Mouse (Mus musculus) kidney, postnatal 36 days (tissue): ENCODE results near the gene Wnt16.
"Not testable (repeated sequence)": the region's sequence is repeated elsewhere in the genome, so short reads cannot be mapped to it uniquely, and the experiment has no call there.

Source experiments
- DNase-seq, 2 experiments: peaks; one replicate each; pipeline ENCODE4 v3.0.0; 2021 to 2022; ENCODE audit warnings: mixed read lengths in 2 of 2

Wnt16 gene

DNA sequence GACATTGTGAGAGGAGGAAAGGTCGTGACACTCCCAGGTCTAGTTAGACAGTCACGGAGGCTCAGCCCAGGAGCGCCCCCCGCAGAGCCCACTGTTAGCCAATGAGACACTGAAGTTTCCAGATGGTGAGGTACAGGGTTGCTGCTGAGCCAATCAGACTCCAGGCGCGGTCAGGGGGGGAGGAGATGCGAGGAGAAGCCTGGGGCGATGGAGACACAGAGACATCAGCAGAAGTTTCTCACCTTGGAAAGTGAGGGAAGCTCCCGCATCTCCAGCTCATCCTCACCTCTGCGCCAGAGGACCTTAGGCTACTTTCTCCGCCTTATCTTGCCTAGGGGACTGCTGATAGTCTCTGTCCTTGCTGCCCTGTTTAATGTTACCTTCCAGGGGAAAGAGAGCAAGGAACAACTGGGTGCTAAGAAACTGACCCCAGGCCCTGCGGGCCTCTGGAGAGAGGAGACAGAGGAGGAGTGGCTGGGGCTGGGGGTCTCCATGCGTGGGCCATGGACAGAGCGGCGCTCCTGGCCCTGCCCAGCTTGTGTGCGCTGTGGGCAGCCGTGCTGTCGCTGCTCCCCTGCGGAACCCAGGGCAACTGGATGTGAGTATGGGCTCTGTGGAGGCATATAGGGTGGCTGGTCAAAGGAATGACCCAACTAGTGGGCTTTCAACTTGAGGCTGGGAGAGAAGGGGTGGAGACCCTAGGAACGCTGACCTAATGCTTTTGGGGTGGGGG lies at the start of gene Wnt16:
Wnt16 (plus strand) TSS at position 224 of the 733 bp plus-strand sequence.
- peak; percentile 11 to 14 for DNase-seq

DNA sequence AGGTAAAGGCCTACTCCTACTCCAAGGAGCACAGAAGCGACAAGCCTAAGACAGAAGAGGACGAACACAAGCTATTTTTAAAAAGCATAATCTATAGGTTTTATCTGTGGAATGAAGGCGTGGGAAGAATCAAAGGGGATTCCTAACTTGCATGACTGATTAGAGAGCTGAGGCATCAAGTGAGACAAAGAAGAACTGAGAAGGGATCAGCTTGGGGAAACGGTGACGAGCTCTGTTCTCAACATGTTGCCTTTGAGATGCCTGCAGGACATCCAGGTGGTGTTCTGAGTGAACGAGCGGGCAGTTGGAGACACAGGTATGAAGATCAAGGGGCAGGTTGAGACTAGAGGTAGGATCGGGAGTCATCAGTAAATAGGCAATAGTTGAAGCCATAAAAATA lies 44.7 kb upstream of the Wnt16 start:
- DNase-seq, result no peak

DNA sequence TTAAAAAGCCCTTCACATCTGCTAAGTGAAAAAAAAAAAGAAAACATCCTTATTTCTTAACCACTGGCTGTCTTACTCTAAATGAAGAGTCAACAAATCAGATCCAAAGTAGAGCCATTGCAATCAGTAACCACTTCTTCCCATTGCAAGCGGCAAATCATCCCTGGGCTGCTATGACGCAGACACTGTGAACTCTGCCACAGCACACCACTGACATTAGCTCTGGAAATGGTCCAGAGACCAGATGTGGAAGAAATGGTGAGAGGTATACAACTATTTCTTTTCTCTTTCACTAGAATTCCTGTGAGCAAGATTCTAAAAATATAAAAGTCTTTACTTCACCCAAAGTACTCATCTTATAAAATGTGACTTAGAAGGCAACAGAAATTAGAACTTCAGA lies 41.3 kb upstream of the Wnt16 start:
- no peak for DNase-seq

DNA sequence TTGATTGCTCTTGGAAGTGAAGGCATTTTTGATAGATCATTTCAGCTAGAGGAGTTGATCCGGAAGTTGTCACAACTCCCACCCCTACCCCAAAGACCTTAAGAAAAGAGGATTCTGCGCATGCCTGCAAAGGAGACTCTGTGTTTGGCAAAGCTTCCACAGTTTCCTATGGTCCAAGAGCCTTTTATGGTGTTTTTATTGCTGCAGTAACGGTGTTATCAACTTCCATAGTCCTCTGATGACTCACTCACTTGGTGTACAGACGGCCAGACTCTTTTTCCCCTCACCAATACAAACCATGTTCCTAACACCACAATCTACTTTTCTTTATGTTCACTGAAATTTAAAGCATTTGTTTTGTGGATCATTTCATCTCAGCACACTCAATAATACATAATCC lies 29.2 kb upstream of the Wnt16 start:
- DNase-seq, result no peak

DNA sequence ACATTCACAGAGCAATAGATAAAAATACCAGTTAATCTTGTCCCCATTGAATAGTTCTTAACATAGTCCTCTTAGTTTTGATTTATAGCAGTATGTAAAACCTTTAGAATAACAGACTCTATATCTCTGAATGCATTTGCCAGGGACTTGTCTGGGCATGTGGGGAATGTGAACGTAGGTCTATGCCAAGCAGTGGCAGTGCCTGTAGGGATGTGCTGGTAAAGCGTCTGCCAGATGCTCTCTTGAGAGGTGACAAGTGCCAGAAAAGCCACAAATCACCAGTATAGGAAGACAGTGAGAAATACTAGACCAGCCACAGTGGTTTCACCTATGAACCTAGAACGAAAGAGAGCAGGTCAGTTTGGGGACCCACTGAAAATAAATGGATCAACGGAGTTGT lies 25.5 kb upstream of the Wnt16 start:
- DNase-seq, result no peak

DNA sequence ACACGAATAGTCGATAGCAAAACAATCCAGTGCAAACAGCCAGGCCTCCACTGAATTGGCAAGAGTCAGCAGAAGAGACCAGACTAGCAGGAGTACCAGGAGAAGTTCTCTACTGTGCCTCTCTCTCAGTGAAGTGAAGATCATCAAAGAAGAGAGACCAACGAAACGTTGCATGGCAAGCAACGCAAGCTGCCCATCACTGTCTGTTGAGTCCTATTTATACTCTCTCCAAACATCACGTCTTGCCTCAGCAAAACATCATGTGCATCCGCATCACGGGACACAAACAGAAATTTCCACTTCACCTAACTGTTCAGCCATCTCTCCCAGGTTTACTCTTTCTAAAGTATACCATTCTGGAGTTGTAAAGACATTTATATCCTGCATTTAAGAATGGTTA lies 23.9 kb upstream of the Wnt16 start:
- DNase-seq, result not testable (repeated sequence)

DNA sequence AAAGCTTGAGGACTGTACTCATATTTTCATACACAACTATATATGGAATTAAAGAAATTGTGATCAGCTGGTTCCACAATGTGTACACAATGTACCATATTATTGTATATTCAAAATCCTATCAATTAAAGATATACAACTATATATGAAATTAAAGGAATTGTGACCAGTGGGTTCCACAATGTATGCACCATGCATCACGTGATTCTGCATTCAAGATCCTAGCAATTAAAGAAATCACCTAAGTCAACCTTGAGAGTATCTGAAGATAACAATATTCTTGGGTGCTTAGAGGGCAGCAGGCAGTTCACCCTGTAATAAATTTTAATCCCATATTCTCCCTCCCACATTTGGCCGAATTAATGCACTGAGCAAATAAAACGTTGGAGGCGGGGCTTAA lies 22.0 kb upstream of the Wnt16 start:
- DNase-seq, result no peak

DNA sequence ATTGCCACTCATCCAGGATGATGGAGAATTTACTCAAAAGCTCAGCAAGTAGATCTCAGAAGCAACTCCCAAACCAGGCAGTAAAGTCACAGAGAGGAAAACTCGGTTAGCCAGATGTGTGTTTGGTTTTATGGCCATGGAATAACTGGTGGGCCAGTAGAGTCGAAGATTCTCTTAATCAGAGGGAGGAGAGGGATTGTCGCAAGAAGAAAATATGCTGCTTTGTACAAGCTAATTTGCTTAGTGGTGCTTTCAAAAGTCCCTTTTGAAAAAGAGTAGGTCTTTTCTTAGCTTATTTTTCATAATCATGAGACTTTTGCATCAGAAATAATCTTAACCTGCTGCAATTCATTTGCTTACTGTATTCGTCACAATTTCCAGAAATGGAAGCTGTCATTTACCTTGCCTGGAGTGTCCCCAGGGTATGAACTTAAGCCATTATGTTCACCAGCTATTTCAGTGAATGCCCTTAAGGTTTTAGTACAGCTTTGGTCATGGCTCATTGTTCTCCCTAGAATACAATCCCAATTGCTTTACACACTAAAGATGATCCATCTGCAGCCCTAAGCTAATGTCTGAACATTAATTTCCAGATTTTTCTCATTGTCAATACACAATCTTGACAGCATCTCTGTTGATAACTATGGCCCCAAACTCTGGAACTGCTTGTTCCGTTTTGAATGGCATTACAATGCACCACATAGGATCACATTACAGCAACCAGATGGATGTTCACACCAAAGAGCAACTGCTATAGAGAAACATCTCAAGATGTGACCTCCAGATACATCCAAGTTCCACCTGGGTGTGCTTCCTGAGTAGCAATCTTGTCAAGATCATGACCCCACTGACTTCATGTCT lies 20.0 kb upstream of the Wnt16 start:
- no peak for DNase-seq

DNA sequence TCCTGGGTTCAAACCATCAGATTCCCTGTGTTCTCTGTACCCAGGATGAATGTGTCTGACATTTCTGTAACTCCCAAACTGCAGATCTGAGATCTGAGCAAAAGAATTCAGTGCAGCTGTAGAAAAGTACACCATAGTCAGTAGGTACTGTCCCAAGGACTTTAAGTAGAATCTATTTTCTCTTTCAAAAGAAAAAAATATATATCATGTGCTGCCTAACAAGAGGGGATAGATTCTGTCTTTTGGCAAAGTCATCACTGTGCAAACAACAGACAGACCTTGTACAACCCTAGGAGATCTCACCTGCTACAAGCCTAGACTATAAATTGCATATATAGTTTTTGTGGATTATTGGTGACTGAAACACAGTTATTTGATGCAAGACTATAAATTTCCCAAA lies 19.4 kb upstream of the Wnt16 start:
- DNase-seq, result no peak

DNA sequence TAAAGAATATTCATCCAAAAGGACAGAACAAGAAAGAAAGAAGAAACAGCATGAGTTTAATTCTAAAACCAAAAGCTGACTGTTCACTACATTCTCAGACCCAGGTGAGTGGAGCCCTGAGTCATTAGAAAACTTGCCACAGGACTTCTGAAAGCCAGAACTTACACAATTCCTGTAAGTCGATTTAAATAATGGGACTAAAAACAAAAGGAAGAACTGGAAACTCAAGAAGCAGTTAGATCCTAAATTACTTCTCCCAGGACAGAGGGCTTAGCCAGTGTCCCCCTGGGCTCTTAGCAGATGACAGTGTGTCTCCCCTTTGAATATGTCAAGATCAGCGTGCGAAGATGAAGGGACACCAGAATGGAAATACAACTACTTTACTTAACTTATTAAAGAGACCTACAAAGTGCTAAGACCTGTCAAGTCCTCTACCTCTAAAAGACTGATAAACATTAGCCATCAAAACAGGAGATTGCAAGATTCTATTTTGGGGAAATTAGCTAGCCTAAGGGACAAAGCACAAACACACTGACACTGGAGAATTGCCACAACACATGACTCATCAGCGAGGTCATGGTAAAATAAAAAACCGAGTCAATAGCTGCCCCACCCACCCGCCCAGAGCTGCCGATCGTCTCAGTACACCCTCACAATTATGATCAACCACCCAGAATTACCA lies 18.0 kb upstream of the Wnt16 start:
- no peak for DNase-seq

DNA sequence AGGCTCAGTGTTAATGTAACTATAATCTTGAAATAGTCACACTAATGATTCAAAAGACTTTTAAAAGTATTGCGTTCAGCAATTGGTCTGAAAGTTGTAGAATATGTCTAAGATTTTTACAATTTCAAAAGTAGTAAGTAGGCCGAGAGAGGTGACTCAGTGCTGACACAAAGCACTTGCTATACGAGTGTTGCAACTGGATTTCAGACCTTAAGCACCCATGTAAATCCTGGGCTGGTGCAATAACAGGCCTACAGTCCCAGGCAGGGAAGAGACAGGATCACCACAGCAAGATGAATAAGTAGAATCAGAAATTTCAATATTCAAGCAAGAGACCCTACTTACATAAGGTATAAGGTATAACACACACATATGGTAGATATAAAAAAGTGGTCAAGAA lies 10.1 kb upstream of the Wnt16 start:
- DNase-seq, result no peak

DNA sequence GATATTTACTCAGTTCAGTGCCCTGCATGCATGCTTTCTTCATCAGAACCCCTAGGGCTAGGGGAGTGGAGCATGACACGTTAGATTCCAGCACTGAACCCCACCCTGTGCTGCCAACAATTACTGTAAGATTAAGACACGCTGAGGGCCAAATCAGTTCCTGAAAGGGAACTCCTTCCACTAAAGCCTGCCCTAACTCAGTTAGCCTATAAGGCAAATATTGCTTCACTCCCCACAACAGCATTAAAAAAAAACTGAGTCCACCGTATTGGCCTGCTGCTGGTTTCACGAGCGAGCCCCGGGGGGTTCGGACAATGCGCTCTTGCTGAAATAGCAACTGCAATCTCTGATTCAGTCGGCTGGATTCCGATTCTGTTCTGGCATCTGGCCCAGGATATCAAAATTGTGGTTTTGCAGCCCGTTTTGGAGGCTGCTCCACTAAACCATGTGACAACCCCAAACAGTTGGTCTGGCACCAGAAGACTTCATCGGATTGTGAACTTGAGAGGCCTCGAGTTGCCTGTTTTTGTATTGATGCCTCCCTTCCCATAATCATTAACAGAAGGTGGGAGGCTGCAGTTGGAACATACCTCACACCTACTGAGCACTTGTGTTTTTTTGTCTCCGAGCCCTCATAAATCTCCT lies 7.7 kb upstream of the Wnt16 start:
- peak; percentile 30 to 37 for DNase-seq

DNA sequence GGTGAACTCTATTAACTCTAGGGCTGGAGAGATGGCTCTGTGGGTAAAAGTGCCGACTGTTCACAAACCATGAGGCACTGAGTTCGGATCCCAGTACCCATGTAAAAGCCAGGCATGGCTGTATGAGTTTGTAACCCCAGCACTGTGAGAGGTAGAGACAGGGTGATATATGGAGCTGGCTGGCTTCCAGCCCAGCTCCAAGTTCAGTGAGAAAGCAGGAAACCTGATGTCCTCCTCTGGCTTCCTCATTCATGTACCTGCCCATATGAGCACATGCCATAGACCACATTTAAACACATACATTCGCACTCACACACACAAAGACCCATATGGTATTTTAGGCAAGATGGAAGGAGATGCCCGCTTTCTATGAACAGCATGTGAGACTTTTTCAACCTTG lies 5.6 kb upstream of the Wnt16 start:
- no peak for DNase-seq

DNA sequence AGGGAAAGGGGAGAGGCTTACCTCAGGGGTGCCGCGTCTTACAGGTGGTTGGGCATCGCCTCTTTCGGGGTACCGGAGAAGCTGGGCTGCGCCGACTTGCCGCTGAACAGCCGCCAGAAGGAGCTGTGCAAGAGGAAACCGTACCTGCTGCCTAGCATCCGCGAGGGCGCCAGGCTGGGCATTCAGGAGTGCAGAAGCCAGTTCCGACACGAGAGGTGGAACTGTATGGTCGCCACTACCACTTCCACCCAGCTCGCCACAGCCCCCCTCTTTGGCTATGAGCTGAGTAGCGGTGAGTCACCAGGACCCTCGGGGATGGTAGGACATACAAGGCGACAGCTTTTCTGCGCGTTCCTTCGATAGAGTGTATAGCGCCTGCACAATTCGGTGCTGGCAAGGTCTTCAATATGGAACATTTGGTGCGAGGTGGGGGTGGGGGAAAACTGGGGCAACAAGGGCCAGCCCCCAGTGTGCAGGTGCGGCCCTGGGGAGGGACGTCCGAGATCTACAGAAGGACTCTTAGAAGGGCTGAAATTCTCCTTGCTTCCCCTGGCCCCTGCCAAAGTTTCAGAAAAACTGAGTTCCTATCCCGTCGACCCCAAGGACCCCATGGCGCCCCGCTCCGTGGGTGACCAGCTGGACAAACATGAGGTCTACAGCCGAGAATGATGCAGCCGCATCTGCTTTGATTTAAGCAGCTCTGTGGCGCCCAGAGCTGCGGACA lies 872 bp downstream of the Wnt16 start:
- peak in 1 of 2 experiments; percentile 30 for DNase-seq

DNA sequence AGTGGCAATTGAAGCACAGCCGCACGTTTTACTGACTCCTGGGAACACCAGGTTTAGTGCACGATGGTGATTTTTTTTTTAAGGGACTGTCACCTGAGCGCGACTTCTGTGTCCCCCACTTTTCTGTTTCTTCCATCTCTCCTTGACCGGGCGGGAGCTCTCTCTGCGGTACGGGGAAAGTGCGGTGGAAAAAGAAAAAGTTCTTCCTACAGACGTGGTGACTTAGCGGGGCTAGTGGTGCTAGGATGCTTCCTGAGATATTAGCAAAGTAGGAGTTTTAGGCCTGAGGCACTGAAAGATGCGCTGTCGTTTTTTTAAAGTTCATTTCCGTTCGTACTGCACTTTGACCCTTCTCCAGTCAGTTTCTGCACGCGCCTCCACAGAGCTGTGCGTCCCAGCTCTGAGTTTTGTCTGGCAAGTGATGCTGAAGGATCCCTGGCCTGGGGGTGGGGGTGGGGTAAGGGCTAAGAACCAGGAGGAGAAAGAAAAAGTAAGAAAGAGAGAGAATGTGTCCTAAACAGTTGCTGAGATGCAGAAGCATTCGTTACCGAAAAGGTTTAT lies 1.5 kb downstream of the Wnt16 start:
- DNase-seq, result no peak

DNA sequence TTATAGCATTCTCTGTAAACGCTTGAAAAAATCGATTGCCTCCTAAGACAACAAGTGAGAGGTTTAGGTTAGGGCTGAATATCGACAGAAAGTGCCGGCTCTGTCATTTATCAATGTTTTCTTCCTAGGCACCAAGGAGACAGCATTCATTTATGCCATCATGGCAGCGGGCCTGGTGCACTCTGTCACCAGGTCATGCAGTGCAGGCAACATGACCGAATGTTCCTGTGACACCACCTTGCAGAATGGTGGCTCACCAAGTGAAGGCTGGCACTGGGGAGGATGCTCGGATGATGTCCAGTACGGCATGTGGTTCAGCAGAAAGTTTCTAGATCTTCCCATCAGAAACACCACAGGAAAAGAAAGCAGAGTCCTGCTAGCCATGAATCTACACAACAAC lies 2.8 kb downstream of the Wnt16 start:
- no peak for DNase-seq

DNA sequence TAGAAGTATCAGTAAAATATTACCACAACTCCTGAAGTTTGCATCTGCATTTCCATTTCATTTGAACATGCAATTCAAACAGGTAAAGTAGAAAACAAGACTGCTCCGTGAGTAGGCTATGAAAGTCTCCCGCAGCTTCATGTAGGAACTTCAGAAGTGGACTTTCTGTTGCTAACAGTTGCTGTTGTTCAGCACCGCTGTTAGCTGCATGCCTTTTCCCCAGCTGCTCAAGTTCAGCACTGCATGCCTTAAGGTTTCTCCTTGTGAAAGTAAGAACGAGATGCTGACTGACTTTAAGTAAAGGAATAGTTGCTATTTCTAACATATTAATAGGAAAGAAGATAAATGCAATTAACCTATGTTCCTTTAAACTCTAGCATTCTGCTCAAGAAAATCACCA lies 4.0 kb downstream of the Wnt16 start:
- DNase-seq, result no peak

DNA sequence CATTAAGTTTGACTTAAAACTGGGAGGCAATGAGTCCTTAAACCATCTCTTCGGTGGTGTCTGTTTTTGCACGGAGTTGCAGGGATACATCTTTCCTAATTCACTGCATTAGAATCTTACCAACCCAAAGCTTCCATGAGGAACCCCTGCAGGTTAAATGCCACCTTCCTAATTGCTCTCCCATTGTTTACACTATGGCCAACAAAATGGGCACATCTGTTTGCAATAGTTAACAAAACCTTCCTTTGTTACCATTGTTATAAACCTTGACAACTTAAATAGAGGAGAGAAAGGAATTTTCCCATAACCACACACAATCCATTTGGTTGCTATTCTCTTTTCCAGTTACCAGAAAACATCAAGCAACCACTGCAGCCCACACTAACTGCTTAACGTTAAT lies 5.9 kb downstream of the Wnt16 start:
- no peak for DNase-seq

DNA sequence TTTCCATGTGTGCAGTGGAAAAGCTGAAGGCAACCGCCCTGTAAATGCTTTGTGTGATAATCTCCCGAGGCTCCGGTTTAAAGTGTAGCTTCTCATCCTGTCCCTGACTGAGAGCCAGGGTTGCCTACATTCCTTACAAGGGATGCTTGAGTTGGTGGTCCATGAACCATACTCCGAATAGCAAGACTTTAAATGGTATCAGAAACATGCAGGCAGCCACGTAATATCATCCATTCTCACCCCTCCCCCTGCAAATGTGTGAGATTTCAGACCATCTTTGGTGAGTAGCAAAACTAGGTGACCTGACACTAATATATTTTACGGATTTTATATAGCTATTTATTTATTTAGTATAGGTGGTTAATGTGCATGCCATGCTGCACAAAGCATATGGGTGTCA lies 9.0 kb downstream of the Wnt16 start:
- no peak for DNase-seq

DNA sequence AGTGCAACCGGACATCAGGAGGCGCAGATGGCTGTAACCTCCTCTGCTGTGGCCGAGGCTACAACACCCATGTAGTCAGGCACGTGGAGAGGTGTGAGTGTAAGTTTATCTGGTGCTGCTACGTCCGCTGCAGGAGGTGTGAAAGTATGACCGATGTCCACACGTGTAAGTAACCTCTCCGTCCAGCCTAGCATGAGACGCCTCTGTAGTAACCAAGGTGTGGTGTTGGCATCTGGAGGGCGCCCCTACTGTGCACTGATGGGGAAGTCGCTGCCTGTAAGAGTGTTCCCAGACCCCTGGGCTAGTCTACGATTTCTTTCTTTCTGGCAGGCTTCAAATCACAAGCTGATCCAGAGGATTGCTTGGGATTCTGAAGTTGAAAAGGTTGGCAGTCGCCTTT lies 10.0 kb downstream of the Wnt16 start:
- no peak for DNase-seq

DNA sequence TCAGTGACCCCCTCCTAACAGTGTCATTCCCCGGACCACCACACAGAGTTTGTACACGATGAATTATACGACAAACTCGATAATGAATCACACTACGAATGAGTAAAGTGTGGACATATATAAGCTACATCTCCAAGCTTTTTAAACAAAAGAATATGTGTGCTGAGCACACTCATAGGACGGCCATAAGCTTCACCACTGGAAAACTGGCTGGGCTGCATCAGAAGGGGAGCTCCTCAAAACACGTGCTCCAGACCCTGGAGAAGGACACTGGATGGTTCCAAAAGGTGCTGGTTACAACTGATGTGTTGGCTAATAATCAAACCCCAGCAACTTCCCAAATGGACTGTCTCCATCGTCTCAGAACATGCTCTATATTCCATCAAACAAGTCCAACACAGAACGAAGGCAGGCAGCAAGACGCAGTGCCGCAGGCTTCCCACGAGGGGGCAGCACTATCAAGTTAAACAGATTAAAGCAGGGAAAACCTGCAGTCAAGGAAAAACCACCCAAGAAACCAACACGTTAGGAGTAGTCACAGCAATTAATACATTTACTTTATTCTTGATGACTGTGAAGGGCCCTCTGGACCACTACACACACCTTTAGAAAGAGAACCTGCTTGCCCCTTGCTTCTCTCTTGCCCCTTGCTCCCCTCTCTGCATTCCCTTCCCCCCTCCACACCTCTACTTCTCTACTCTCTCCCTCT lies 37.5 kb downstream of the Wnt16 start:
- peak; percentile 60 to 86 for DNase-seq

DNA sequence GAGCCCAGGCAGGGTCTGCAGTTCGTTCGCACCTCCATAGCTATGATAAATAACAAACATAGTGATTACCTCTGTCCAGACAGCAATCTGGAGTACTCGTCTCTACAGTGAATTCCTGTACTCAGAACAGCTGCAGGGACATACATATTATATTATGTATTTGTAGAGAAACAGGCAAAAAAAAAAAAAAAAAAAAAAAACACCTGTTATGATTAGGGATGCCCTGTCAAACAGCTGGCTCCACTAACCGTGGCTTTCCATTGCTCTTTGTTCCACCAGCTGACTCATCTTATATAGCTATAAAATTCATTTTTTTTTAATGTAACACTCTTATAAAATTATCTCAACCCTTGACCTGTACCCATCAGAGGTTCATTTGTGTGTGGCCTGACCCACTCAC lies 38.3 kb downstream of the Wnt16 start:
- no peak for DNase-seq
